ENCODE assay signal across 10 mouse cellular contexts in genomic region chr11:114683722-114684621, GRCm38 (mm10). TPM values are rescaled to one million over a fixed set of nuclear protein-coding genes. Genes with fewer than 3 reads are reported as not detected.
DNase-seq lines count a peak whose midpoint lies in the region; ATAC-seq and TF ChIP-seq lines count a peak whose summit lies in the region.
"Had no signal": no experiment of that assay in that cellular context is flagged by ENCODE, and none has a peak within 500 bp of the region (broad histone marks: within the 10 kb centered on the region; RNA-seq: fewer than 3 reads in every experiment).

No protein-coding gene starts in this region.

- H3K4me3 ChIP-seq in heart, embryonic 13.5 days, result no peak overlapping the region
- no peak overlapping the region for H3K4me3 ChIP-seq in liver, adult 2 months (ENCODE audit: insufficient read depth, low read depth, low read length)
- H3K4me3 ChIP-seq in kidney, embryonic 14.5 days (ENCODE audit: low read length), result no peak overlapping the region

- H3K36me3 ChIP-seq in heart, embryonic 13.5 days, result no peaks in the 10 kb centered on the region
- H3K36me3 ChIP-seq in liver, adult 2 months (ENCODE audit: control insufficient read depth, insufficient read depth, low read length), result no peaks in the 10 kb centered on the region
- H3K36me3 ChIP-seq in kidney, embryonic 14.5 days (ENCODE audit: control insufficient read depth, insufficient read depth, low read length), result no peaks in the 10 kb centered on the region

- no peaks in the 10 kb centered on the region for H3K9me3 ChIP-seq in heart, embryonic 13.5 days
- H3K9me3 ChIP-seq in kidney, embryonic 14.5 days (ENCODE audit: control insufficient read depth, low read length), result no peaks in the 10 kb centered on the region

- no peak for TF ChIP-seq CTCF in liver, adult 2 months (IDR thresholded peaks at IDR 0.05; ENCODE audit: low read depth, low read length)

- H3K27ac ChIP-seq in heart, embryonic 13.5 days (replicated peaks), result no peak overlapping the region
- peak overlapping the region; percentile 60 for H3K27ac ChIP-seq in liver, adult 2 months (replicated peaks; ENCODE audit: insufficient read depth, low read depth, low read length)
- no peak overlapping the region for H3K27ac ChIP-seq in kidney, embryonic 14.5 days (ENCODE audit: low read depth, low read length)

- ATAC-seq in heart, embryonic 13.5 days (ENCODE audit: extremely low read depth, insufficient number of reproducible peaks, low FRiP score, low TSS enrichment), result no peak
- no peak for ATAC-seq in kidney, embryonic 14.5 days (ENCODE audit: low FRiP score, low TSS enrichment)

- 64% methylated on average over 20 of the region's 20 CpGs for WGBS in heart, embryonic 13.5 days
- WGBS in liver, adult 2 months, result 75% methylated on average over 19 of the region's 20 CpGs
- 66% methylated on average over 20 of the region's 20 CpGs for WGBS in kidney, embryonic 14.5 days

- no peak for DNase-seq in heart, adult 11 months
- DNase-seq in B cell, adult 2 months, result peak; percentile 50 to 61
- DNase-seq in ZHBTc4 (ENCODE audit: low read depth, low spot score), result peak; percentile 93
- DNase-seq in liver, adult 2 months (ENCODE audit: extremely low read depth, low read depth, low spot score), result no peak
- DNase-seq in thymus, adult 18-20 months, result no peak
- DNase-seq in left cerebral cortex, postnatal 10 days (ENCODE audit: extremely low spot score in 1 of 2, low spot score in 2 of 2), result no peak
- DNase-seq: right cerebral cortex, postnatal 25 days had no signal

- peak overlapping the region; percentile 24; the same call in 1 of the 2 replicates for H3K9ac ChIP-seq in heart, embryonic 13.5 days
- no peak overlapping the region for H3K9ac ChIP-seq in liver, adult 2 months (ENCODE audit: low read depth, low read length)
- no peak overlapping the region for H3K9ac ChIP-seq in kidney, embryonic 14.5 days (ENCODE audit: low read depth, low read length)

- H3K27me3 ChIP-seq in heart, embryonic 13.5 days (replicated peaks), result no peaks in the 10 kb centered on the region
- H3K27me3 ChIP-seq in liver, adult 2 months (ENCODE audit: control insufficient read depth, insufficient read depth, low read length), result no peaks in the 10 kb centered on the region
- H3K27me3 ChIP-seq in kidney, embryonic 14.5 days (ENCODE audit: control insufficient read depth, insufficient read depth, low read length), result no peaks in the 10 kb centered on the region

- H3K4me1 ChIP-seq in heart, embryonic 13.5 days, result peaks cover 43% of the 10 kb centered on the region
- H3K4me1 ChIP-seq in liver, adult 2 months (ENCODE audit: control insufficient read depth, insufficient read depth, low read length), result peaks cover 62% of the 10 kb centered on the region
- H3K4me1 ChIP-seq in kidney, embryonic 14.5 days (ENCODE audit: control insufficient read depth, insufficient read depth, low read length), result peaks cover 28% of the 10 kb centered on the region; the same call in 1 of the 2 replicates

- H3K79me2 ChIP-seq in liver, adult 2 months (ENCODE audit: control insufficient read depth, insufficient read depth, low read length), result peaks cover 33% of the 10 kb centered on the region

- intact Hi-C loops in left cerebral cortex, postnatal 10 days (cut with DNase I), result loop anchor here (5.0 kb wide), 1 partner anchor 38 kb away; no protein-coding TSS in a partner anchor

- H3K4me2 ChIP-seq in heart, embryonic 13.5 days, result no peak overlapping the region
- no peak overlapping the region for H3K4me2 ChIP-seq in kidney, embryonic 14.5 days (replicated peaks; ENCODE audit: low read depth, low read length)

- TF ChIP-seq POLR2A in liver, adult 2 months (IDR thresholded peaks at IDR 0.05; ENCODE audit: extremely low read depth, insufficient read depth, low read length), result no peak

RNA-seq across cellular contexts. Expression of gene Ttyh2, which starts 8.7 kb away (rescaled TPM):
- polyA plus RNA-seq in heart, embryonic 13.5 days (2015; fragmentation: Nextera tagmentation; extraction: Ambion mirVana), result 7.5 and 7.7 TPM in 2 replicates
- 25.6 and 42.6 TPM in 2 replicates for total RNA-seq in liver, adult 2 months (2014; rRNA removed)
- 65.5 and 66.9 TPM in 2 replicates for polyA plus RNA-seq in liver, adult 2 months (2012; rRNA removed)
- 10 to 100 TPM; 21.7 TPM for total RNA-seq in left cerebral cortex, postnatal 10 days (2021)
- 9.1 and 10.4 TPM in 2 replicates for polyA plus RNA-seq in kidney, embryonic 14.5 days (2014; fragmentation: Nextera tagmentation; extraction: Ambion mirVana)

RNA-seq across cellular contexts. Expression of gene Rpl38, which starts 15.6 kb away (rescaled TPM):
- 754 and 817 TPM in 2 replicates for polyA plus RNA-seq in heart, embryonic 13.5 days (2015; fragmentation: Nextera tagmentation; extraction: Ambion mirVana)
- 969 and 1,006 TPM in 2 replicates for total RNA-seq in liver, adult 2 months (2014; rRNA removed)
- 245 and 258 TPM in 2 replicates for polyA plus RNA-seq in liver, adult 2 months (2012; rRNA removed)
- 100 to 1,000 TPM; 902 to 927 TPM for total RNA-seq in left cerebral cortex, postnatal 10 days (2021)
- 1,061 and 1,397 TPM in 2 replicates for polyA plus RNA-seq in kidney, embryonic 14.5 days (2014; fragmentation: Nextera tagmentation; extraction: Ambion mirVana)

RNA-seq across cellular contexts. Expression of gene Dnaic2, which starts 43.2 kb away (rescaled TPM):
- polyA plus RNA-seq in heart, embryonic 13.5 days (2015; fragmentation: Nextera tagmentation; extraction: Ambion mirVana), result 0.13 and 0.36 TPM in 2 replicates
- total RNA-seq in liver, adult 2 months (2014; rRNA removed), result not detected in 2 replicates
- polyA plus RNA-seq in liver, adult 2 months (2012; rRNA removed), result 0.13 TPM in 1 of 2 replicates, not detected in the other
- total RNA-seq in left cerebral cortex, postnatal 10 days (2021), result 1 to 10 TPM in 1 of 2 experiments, under 1 TPM in 1; 0.59 to 1.0 TPM
- 0.28 and 0.36 TPM in 2 replicates for polyA plus RNA-seq in kidney, embryonic 14.5 days (2014; fragmentation: Nextera tagmentation; extraction: Ambion mirVana)
- total RNA-seq: monocyte, adult 5-6 weeks had no signal

Comparison
In these comparisons a context has a peak if more than half of its experiments do, and no peak if none do; other contexts are left out.
1. DNase-seq: peak in B cell, adult 2 months (2 of 2) and ZHBTc4 (single experiment); none in heart, adult 11 months (single experiment), liver, adult 2 months (single experiment), thymus, adult 18-20 months (0 of 2) and left cerebral cortex, postnatal 10 days (0 of 2).